Mouse (Mus musculus): ENCODE measurements around the gene Gm10160.
A peak's percentile ranks its signal among the peaks of the same experiment; 100 is the strongest.

Gm10160 gene

GRCm38 (mm10) chr7:81855694-81856093 is at the start of gene Gm10160:
Gene Gm10160 (minus strand): TSS chr7:81855794.
- no peak for DNase-seq

GRCm38 (mm10) chr7:81904926-81905325 is 49.3 kb upstream of the Gm10160 start:
- DNase-seq: no peak

- DNase-seq: no peak
Measured at GRCm38 (mm10) chr7:81904094-81904493, 48.5 kb upstream of the Gm10160 start.

GRCm38 (mm10) chr7:81899361-81899760 is 43.8 kb upstream of the Gm10160 start:
- DNase-seq: no peak

GRCm38 (mm10) chr7:81885128-81885527 is 29.5 kb upstream of the Gm10160 start:
- DNase-seq: no peak

- no peak for DNase-seq
Measured at GRCm38 (mm10) chr7:81881600-81881999, 26.0 kb upstream of the Gm10160 start.

- no peak for DNase-seq
Measured at GRCm38 (mm10) chr7:81880797-81881196, 25.2 kb upstream of the Gm10160 start.

- no peak for DNase-seq
Measured at GRCm38 (mm10) chr7:81880286-81880685, 24.7 kb upstream of the Gm10160 start.

GRCm38 (mm10) chr7:81875372-81875771 is 19.8 kb upstream of the Gm10160 start:
- DNase-seq: no peak

- DNase-seq: peak; percentile 55
Measured at GRCm38 (mm10) chr7:81874636-81875035, 19.0 kb upstream of the Gm10160 start.

- no peak for DNase-seq
Measured at GRCm38 (mm10) chr7:81873807-81874206, 18.2 kb upstream of the Gm10160 start.

GRCm38 (mm10) chr7:81872493-81873013 is 17.0 kb upstream of the Gm10160 start:
- DNase-seq: no peak

GRCm38 (mm10) chr7:81868158-81868557 is 12.6 kb upstream of the Gm10160 start:
- DNase-seq: peak; percentile 84

- no peak for DNase-seq
Measured at GRCm38 (mm10) chr7:81867231-81867930, 11.8 kb upstream of the Gm10160 start.

- DNase-seq: no peak
Measured at GRCm38 (mm10) chr7:81865937-81866336, 10.3 kb upstream of the Gm10160 start.

GRCm38 (mm10) chr7:81864552-81864951 is 9.0 kb upstream of the Gm10160 start:
- DNase-seq: no peak

- DNase-seq: peak; percentile 57
Measured at GRCm38 (mm10) chr7:81862587-81863583, 7.3 kb upstream of the Gm10160 start.

- DNase-seq: no peak
Measured at GRCm38 (mm10) chr7:81861921-81862320, 6.3 kb upstream of the Gm10160 start.

- no peak for DNase-seq
Measured at GRCm38 (mm10) chr7:81861461-81861860, 5.9 kb upstream of the Gm10160 start.

- no peak for DNase-seq
Measured at GRCm38 (mm10) chr7:81860996-81861395, 5.4 kb upstream of the Gm10160 start.

GRCm38 (mm10) chr7:81860071-81860470 is 4.5 kb upstream of the Gm10160 start:
- DNase-seq: peak; percentile 45

GRCm38 (mm10) chr7:81858968-81859721 is 3.6 kb upstream of the Gm10160 start, which contains the start of gene Tm6sf1:
Gene Tm6sf1 (plus strand): TSS chr7:81859001.
- peak; percentile 53 for DNase-seq

GRCm38 (mm10) chr7:81858236-81858635 is 2.6 kb upstream of the Gm10160 start:
- no peak for DNase-seq
